Mouse (Mus musculus) erythroblast, embryonic 14.5 days (primary cell): ENCODE measurements around the gene 2810408A11Rik. TPM values are rescaled to one million over a fixed set of nuclear protein-coding genes. Genes with fewer than 3 reads are reported as not detected.
"Not testable (repeated sequence)": the region's sequence is repeated elsewhere in the genome, so short reads cannot be mapped to it uniquely, and the experiment has no call there.

Source experiments
- H3K27me3 ChIP-seq: 2 replicates; pipeline ENCODE4 v1.6.1; 2012; ENCODE audit warnings: inconsistent platforms; ENCODE audit not compliant: control insufficient read depth
- H3K36me3 ChIP-seq: 2 replicates; pipeline ENCODE4 v1.6.1; 2012; ENCODE audit warnings: mild to moderate bottlenecking, inconsistent platforms; ENCODE audit not compliant: control insufficient read depth
- H3K4me1 ChIP-seq: 2 replicates; pipeline ENCODE4 v1.6.1; 2012; ENCODE audit warnings: inconsistent platforms; ENCODE audit not compliant: control insufficient read depth
- H3K4me3 ChIP-seq: replicated peaks from 2 replicates; pipeline ENCODE3; 2012; ENCODE audit warnings: moderate library complexity, mild to moderate bottlenecking, inconsistent platforms
- H3K9me3 ChIP-seq: 2 replicates; pipeline ENCODE4 v1.6.1; 2012; ENCODE audit warnings: low read length, inconsistent platforms, mixed read lengths; ENCODE audit not compliant: control insufficient read depth
- GATA1 ChIP-seq: IDR thresholded peaks from 2 replicates; pipeline ENCODE4 v1.6.1; 2012; ENCODE audit warnings: low read length, inconsistent platforms, mixed read lengths
- TAL1 ChIP-seq: IDR thresholded peaks from 3 replicates; pipeline ENCODE4 v1.6.1; 2012; ENCODE audit warnings: low read length, inconsistent platforms, mixed read lengths
- polyA plus RNA-seq: library from polyadenylated mRNA; stranded (reverse); fragments of >175 nt; gene quantifications from 2 replicates; pipeline ENCODE4 v1.2.3, GENCODE M21; 2012

Gene 2810408A11Rik
- polyA plus RNA-seq, 1 experiment, result 0.14 TPM

DNA sequence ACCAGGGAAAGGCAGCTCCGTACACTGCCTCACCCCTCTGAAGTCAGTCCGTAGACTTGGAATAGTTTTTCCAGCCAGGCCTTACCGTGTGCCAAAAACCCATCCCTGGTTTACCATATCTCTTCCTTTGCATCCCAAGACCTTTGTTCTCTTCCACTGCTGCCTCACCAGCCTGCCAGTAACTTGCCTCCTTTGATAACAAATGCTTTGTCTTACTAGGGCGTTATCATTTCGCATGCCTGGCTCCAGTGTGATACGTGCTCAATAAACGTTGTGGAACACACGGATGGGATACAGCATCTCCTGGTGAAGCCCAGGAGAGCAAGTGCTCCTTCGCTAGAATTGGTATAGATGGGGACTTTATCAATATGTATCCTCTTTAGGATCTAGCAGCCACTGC is 33.5 kb downstream of the 2810408A11Rik start:
- no peak for TF ChIP-seq GATA1
- no peak for TF ChIP-seq TAL1
- Histone ChIP-seq H3K27me3 (no peaks in the 10 kb centered on the region), H3K9me3 (no peaks in the 10 kb centered on the region), H3K4me3 (no peak overlapping the region), H3K36me3 (no peaks in the 10 kb centered on the region), H3K4me1 (peaks cover 74% of the 10 kb centered on the region)

DNA sequence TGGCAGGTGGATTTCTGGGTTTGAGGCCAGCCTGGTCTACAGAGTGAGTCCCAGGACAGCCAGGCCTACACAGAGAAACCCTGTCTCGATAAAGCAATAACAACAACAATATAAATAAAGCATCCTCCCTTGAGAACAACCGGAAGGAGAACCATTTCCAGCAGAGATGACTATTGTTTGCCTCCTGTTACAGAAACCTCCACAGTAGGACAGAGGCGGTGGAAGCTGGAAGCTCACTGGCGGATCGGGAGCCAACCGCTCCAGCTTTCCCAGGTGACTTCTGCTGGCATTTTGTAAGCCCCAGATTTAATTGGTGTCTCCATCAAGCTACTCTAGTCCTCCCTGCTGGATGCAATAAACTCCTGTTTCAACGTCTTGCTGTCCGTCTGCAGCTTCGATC is 35.2 kb downstream of the 2810408A11Rik start:
- Histone ChIP-seq H3K9me3 (no peaks in the 10 kb centered on the region), H3K36me3 (no peaks in the 10 kb centered on the region), H3K4me3 (no peak overlapping the region), H3K27me3 (no peaks in the 10 kb centered on the region), H3K4me1 (peaks cover 67% of the 10 kb centered on the region)
- TF ChIP-seq TAL1, result no peak

DNA sequence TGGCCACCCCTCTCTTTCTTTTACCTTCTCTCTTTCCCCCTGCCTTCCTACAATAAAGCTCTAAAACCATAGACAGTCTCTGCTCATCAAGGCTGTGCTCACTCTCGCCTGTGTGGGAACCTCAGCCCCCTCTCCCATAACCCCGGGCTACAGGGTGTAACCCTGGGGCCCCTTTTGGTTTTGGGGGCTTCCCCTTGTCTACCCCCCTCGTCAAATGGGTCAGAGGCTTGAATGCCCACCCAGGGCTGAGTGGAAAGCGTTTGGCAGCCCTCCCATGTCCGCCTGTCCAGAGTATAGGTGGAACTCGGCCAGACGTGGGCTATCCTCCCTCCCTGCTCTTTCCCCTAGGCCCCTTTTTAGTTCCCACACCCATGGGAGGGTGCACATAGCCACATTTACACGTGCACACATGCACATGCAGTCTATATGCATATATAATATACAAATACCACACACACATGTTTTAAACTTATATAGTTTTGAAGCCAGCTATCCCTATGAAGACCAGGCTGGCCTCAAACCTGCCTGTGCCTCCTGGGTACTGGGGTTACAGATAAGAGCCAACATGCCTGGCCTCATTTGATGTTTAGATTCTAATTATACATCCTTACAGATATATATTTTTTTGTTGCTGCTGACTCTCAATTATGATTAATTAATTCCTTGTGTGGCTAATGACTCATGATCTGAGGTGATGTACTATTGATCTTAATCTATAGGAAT is 36.5 kb downstream of the 2810408A11Rik start:
- Histone ChIP-seq H3K36me3 (no peaks in the 10 kb centered on the region), H3K4me3 (peak overlapping the region; percentile 19), H3K4me1 (peaks cover 59% of the 10 kb centered on the region), H3K9me3 (no peaks in the 10 kb centered on the region), H3K27me3 (peaks cover 4% of the 10 kb centered on the region)
- TF ChIP-seq GATA1 (no peak), TAL1 (no peak)

DNA sequence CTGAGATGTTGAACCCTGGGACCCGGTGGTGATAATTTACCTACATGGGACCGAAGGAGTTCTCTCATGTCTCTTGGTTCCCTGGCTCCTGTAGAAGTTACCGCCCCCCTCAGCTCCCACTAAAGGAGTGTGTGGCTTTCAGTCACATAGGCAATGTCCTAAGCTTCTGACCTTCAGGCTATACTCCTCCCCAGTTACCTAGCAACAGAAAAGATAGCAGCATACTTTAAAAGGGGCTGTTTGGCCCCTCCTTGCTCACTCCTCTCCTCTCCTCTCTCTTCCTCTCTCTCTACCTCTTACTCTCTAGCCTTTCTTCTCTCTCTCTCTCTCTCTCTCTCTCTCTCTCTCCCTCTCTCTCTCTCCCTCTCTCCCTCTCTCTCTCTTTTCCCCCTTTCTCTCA is 37.1 kb downstream of the 2810408A11Rik start:
- peaks cover 60% of the 10 kb centered on the region for H3K4me1 ChIP-seq
- H3K27me3 ChIP-seq, H3K4me3 ChIP-seq, H3K36me3 ChIP-seq, H3K9me3 ChIP-seq: not testable (repeated sequence)

DNA sequence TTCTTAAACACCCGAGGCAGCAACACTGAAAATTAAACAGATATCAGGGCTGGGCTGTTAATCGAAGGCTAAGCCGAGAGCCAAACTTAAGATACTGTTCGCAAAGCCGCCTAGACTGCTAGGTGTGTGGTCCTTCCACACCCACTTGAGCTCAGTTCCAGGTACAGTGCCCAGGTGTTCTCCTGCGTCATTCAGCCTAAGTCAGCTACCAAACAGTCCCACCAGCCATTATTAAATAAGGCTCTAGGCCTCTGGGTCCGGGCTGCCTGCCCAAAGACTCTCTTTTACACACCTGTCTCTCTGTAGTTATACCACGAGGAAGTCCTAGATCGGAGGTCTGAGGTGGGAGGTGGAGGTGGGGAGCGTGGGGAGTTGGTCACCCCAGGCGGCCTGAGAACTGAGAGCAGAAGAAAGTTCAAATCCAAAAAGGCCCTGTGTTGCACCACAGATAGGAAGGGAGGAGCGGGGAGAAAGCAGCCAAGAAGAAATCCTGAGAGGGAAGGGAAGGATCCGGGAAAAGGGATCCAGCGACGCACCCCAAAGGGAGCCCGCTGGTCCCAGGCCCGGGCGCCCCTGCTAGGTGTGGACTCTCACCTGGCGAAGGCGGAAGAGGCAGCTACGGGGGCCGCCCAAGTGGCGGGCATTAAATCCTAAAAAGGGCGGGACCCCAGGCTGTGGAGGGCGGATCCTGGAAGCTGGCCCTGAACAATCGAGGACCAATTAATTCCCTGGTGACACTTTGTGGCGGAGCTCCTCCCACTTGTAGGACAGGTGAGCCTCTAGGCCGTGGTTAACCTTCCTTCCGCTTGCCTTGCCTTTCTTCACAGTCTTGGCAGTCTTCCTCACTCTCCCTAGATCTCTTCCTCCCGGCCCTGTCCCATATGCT is 42.4 kb downstream of the 2810408A11Rik start, which contains the start of gene Tnk1:
TSS of gene Tnk1 (minus strand) at position 618 of the 886 bp plus-strand sequence.
- Histone ChIP-seq H3K4me3 (no peak within 1 kb of the TSS), H3K4me1 (peaks cover 58% of the 10 kb centered on the region)

DNA sequence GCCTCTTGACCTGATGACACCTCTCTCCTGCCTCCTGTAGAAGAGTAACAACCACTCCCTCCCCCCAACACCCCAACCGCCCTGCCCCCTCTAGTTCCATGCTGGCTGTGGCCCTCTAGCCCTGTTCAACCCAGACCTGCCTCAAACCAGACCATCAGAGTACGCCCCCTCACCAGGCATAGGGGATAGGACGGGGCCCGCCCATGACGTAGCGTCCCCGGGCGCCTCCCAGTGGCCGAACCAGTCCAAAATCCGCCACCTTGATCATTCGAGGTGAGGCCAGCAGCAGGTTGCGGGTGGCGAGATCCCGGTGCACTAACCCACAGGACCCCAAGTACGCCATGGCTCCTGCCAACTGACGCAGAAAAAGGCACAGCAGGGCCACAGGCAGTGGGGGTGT is 45.4 kb downstream of the 2810408A11Rik start:
- peaks cover 78% of the 10 kb centered on the region for H3K4me1 ChIP-seq
- H3K4me3 ChIP-seq, result peak overlapping the region; percentile 62
- no peaks in the 10 kb centered on the region for H3K9me3 ChIP-seq
- H3K27me3 ChIP-seq, result peaks cover 17% of the 10 kb centered on the region
- TF ChIP-seq GATA1, result no peak
- no peak for TF ChIP-seq TAL1
- H3K36me3 ChIP-seq, result peaks cover 38% of the 10 kb centered on the region

More for the DNA sequence above, 42.4 kb downstream of the 2810408A11Rik start, which contains the start of gene Tnk1:
- Histone ChIP-seq H3K9me3 (no peaks in the 10 kb centered on the region), H3K36me3 (peaks cover 8% of the 10 kb centered on the region), H3K27me3 (peaks cover 17% of the 10 kb centered on the region)
- TF ChIP-seq GATA1 (no peak), TAL1 (no peak)

DNA sequence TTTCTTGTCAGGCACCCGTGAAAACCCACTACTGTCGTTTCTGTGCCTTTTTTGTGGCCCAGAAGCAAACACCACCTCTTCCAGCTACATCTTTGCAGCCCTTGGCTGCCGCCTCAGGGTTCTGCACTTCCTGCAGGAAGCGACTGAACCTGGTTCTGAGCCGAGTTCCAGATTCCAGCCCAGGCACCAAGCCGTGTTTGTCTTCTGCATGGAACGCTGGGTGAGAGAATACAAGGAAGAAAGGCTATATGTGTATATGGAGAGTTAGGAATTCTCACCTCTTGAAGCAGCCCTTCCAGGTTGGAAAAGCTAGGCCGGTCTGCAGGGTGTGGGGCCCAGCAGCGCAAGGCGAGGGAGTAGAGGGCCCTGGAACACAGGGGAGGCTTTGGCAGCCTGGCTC is 46.1 kb downstream of the 2810408A11Rik start:
- peak overlapping the region; percentile 62 for H3K4me3 ChIP-seq
- peaks cover 85% of the 10 kb centered on the region for H3K4me1 ChIP-seq

DNA sequence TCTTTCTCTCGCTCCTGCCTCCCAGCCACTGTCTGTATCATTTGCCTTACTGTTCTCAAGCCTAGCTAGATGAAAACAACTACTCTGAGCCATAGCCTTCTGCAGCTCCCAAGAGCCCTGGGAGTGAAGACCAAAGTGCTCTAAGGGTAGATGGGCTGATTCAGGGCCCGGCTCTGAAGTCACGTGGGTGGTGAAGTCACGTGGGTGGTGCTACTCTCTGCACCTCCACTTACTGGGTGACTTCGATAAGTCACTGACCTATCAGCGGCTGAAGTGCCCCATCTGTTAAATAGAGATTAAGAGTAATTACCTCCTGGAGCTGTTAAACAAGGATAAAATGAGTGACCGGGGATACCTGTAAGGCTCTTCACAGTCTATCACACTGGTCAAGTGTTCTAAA is 46.8 kb downstream of the 2810408A11Rik start:
- H3K36me3 ChIP-seq, result peaks cover 52% of the 10 kb centered on the region
- H3K9me3 ChIP-seq, result no peaks in the 10 kb centered on the region
- peak overlapping the region; percentile 62 for H3K4me3 ChIP-seq
- peaks cover 10% of the 10 kb centered on the region for H3K27me3 ChIP-seq
- TF ChIP-seq GATA1, result peak; percentile 89
- TF ChIP-seq TAL1, result peak; percentile 98
- peaks cover 90% of the 10 kb centered on the region for H3K4me1 ChIP-seq

More for the DNA sequence above, 46.1 kb downstream of the 2810408A11Rik start:
- H3K27me3 ChIP-seq, result peaks cover 14% of the 10 kb centered on the region
- no peaks in the 10 kb centered on the region for H3K9me3 ChIP-seq
- H3K36me3 ChIP-seq, result peaks cover 45% of the 10 kb centered on the region
- TF ChIP-seq TAL1, result no peak
- no peak for TF ChIP-seq GATA1

DNA sequence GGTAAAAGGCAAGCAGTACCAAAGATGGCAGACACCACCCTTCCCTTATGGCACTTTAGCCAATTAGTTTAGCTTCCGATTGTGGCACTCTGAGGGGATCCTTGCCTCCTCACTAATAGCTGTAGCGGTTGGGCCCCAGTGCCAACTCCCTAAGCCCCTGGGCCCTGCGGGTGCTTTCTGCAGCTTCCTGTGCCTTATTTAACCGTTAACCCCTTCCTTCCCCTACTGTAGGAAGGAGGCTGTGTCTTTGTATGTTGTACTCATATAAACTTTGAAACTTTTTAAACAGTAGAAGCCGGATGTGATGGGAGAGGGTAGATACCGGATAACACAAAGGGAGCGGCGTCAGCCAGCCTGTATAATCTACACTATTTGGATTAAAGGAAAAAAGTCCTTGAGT is 50.0 kb downstream of the 2810408A11Rik start:
- Histone ChIP-seq H3K36me3 (peaks cover 69% of the 10 kb centered on the region), H3K27me3 (no peaks in the 10 kb centered on the region), H3K4me3 (no peak overlapping the region), H3K4me1 (peaks cover 99% of the 10 kb centered on the region), H3K9me3 (no peaks in the 10 kb centered on the region)
- TF ChIP-seq GATA1 (no peak), TAL1 (no peak)
